Mouse (Mus musculus) T-helper 2 cell (primary cell): ENCODE data around the gene Vrtn.

Source experiments
- in situ Hi-C: fragments of 300-600 bp; cut with MboI, MseI; formaldehyde crosslinking; loops from one replicate; pipeline ENCODE4 v1.15.1; 2025; ENCODE audit warnings: high pct_unique_total_duplicates

Gene Vrtn

DNA sequence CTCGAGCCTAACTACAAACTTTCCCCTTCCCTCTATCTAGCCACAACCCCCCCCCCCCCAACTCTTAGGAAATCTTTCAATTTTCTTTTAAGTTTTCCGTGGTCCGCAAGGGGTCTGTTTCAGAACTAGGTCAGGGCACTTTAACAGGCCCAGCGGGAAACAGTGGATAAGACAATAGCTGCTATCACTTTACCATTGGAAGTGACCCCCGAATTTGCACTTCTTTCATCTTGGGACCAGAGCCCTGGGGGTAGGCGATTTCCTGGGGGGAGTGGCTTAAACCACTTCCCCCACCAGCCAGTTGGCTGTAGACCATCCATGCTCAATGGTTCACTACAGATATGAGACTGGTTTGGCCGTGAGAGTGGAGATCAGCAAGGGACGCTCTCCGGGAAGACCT, at the start of gene Vrtn:
Gene Vrtn, plus strand, starts transcription at position 366 of the 400 bp plus-strand sequence.
- in situ Hi-C loops, result no loop called here

DNA sequence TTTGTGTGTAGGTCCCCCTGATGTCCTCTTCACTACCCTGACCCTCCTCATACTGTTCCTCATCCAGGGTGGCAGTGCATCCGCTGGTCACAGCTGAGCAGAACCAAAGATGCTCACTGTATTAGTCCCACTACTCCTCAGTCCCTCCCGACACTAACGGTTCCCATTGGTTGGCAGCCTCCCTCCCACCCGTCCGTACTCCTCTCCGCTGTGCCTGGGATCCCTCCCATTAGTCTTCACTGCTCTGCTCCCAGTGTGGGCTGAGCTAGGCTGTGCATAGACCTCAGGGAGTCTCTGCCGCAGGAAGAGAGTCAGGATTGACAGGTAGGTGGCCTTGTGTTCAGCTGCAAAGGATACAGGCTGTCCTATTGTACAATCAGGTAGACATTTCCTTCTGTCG, 42.5 kb upstream of the Vrtn start:
- in situ Hi-C loops, result no loop called here

DNA sequence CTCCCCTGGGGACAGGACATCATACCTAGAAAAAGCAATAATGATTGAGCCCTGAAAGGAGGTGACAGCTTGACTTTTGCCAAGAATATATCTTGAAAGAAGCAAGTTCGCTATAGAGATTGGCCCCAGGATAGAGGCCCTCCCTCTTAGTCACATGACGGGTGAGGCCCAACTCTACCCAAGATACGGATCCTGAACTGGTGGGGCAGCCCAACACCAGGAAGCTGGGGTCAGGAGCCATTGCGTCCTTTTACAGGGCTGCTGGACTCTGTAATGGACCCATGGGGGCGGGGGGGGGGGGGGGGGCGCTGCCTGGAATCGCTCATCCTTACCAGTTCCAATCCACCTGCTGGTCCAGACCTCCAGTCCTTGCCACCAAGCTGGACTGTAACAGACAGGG, 36.8 kb upstream of the Vrtn start:
- in situ Hi-C loops, result no loop called here

DNA sequence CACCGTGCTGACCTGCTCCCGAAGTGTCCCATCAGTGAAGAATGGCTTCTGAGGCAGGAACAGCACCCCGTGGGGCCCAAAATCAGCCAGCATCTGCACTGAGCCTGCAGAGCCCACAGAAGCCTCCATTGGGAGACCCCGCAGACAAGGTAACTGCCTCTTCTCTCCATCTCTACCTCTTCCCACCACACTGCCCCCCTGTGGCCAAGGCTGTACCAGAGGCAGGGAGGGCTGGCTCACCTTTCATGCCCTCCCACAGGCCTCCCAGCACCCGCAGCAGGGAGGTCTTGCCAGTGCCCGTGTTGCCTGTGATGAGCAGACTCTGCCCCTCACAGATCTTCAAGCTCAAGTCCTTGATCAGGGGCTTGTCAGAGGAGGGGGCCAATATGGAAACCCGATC, 35.0 kb upstream of the Vrtn start:
- in situ Hi-C loops, result no loop called here

DNA sequence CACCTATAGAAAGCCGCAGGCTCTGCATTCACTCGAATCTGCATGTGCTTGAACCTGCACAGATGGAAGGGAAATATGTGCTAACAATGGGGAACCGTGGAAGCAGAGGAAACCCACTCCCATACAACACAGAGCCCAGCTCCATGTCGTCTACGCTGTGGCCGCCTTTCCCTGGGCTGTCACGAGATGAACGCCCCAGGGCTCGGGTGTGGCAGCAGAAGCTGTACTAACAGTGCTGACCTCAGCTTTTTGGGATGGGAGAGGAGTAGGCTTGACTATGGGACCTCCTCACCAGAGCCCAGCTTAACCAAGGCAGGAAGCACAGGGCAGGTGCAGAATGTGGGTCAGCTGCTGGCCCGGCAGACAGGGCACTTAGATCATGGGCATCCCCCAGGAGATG, 29.1 kb upstream of the Vrtn start:
- in situ Hi-C loops, result no loop called here

DNA sequence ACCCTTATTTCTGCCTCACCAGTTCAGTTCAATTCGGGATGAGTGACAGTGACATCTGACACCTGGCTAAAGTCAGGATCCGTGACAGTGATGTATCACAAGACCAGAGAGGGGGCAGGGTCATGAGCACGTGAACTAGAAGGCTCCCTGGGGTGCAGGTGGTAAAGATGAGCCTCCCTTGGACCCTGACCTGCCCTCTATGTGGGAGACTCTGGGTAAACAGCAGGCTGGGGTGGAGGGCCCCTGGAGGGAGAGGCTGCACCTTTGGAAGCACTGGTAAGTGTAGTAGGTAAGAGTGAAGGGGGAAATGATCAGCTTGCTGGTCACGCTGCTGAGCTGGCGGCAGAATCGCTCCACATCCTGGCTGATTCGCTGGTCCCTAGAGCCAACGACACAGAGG, 28.3 kb upstream of the Vrtn start:
- in situ Hi-C loops, result no loop called here

DNA sequence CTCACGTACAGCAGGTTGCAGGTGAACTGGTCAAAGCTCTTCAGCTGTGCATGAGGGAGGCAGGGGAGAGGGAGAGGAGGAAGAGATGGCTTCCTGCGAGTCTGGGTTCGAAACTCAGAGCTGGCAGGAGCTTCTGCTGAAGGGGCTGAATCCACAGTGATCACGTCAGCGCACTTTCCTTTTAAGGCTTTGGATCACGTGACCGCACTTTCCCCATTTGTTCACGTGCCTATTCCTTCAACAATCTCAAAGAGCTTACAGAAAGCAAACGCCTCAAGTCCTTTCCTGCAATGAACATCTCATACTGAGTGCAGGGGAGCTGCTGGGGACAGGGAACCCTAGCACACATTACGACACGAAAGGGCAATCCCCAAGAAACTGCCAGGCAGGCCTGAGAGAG, 26.8 kb upstream of the Vrtn start:
- in situ Hi-C loops, result no loop called here

DNA sequence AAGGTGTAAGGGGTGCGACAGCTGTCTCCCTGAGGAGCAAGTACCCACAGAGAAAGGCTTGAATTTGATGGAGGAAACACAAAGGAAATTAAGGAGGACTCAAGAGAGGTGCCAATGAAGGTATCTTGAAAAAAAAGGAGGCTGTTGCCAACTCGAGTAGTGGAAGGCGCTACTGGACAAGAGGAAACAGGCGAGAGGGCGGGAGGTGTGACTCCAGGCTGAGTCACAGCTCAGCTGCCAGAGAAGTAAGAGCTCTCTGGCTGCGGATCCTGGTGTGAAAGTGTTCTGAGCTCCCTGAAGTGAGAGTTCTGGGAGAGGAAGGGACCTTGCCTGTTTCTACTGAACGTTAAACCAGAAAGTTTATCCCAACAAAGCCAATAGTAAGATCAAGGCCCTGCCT, 26.3 kb upstream of the Vrtn start:
- in situ Hi-C loops, result no loop called here

DNA sequence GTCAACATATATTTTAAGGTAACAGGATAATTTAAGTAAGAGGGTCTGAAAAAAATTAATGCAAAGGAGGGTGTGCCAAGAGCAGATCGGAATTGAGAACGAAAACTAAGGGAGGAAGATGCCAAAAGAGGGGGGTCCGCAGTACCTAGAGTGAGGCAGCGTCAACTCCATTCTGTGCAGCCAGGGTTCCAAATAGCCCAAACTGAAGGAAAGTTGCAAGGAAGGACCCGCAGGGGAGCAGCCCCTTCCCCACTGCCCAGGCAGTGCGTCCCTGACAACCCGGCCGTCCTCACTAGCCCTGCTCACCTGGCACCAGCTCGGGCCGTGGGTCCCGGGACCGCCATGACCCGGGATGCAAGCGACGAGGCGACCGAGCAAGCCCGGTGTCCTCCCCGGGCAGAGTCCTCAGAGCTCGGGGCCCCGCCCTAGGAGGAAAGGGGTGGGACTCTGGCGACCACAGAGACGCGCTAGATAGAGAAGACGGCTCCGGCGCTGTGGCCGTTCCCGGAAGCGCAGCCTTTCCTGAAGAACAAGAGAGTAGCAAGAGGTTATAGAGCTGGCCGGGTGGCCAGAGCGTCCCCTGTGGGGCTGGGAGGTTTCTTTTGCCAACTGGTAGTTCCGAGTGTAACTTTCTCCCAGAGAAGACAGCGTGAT, 23.7 kb upstream of the Vrtn start, which contains the start of gene Abcd4:
Gene Abcd4, minus strand, starts transcription at position 437 of the 654 bp plus-strand sequence.
- in situ Hi-C loops, result no loop called here

DNA sequence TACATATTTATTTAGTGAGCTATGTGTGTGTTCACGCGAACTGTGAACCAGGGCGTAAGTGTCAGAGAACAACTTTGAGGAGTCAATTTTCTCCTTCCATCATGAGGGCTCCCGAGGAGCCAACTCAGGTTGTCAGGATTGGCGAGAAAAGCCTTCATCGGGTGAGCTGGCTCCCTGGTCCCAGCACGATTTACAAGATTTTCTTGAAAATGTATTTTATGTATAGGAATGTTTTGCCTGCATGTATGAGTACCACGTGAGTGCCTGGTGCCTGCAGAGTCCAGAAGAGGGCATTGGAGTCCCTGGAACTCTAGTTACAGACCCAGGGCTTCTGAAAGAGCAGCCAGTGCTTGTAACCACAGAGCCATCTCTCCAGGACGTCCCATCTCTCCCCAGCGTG, 23.2 kb upstream of the Vrtn start:
- in situ Hi-C loops, result no loop called here

DNA sequence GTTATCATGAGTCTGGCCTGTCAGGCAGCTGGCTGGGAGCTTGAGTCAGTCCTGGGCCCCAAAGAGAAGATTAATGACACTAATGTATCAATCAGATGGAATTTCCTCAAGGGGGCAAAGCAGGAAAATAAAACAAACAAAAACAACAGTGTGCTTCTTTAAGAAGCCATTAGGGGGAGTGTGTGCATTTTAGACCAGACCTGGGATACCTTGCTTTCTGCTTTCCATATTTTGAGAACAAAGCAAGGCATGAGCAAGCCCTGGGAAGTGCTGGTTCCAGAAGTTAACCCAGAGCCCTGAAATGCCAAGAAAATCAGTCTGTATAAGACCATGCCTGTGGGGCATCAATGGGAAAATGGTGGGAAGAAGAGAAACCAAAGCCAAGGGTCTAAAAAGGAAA, 19.8 kb upstream of the Vrtn start:
- in situ Hi-C loops, result no loop called here

DNA sequence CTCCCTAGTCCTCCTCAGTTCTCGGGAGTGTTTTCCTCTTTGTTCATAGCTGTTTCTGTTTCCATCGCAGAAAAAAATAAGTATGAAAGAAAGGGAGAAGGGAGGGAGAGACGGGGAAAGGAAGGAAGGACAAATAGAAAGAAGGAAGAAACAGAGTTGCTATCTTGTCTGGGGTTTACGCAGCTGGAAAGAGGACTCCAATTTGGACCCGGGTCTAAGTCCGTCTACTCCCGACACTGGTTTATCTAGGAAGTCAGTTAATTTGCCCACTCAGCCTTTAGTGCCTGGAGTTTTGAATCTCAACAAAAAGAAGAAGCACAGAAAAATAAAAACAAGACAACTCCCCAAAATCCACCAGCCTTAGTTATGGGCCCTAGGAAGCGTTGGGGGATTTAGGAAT, 16.2 kb upstream of the Vrtn start:
- in situ Hi-C loops, result no loop called here

DNA sequence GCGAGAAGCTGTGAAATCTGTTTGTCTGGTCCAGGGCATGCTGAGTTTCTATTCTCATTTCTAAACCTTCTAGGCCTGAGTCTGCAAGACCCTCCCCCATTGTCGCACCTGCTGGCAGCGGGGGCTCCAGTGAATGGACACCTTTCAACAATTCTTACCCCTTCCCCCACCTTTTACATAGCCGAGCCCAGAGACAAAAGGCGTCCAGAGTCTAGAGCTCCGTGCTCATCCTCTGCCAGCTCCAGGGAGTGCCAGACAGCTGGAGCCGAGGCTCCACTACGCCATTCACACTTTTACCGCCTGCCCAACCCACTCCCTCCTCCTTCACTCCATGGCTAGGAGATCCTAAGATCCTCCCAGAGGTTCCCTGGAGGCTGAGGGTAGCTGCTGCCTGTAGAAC, 15.7 kb upstream of the Vrtn start:
- in situ Hi-C loops, result no loop called here

DNA sequence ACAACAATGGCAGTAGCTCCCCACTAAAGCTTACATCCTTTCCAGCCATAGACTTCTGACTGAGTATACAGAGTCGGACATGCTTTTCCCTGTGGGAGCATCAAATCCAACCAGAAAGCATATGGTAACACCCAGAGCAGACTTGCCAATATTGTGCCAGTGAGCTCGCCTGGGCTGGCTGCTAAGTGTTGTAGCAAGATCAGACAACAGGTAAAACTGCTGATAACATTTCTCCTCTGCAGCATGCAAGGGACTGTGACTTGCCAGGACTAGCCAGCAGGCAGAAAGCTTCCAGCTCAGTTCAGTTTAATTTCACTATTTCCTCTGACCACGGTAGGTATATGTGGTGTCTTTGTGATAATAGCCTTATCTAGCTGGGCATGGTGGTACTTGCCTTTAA, 9.0 kb upstream of the Vrtn start:
- in situ Hi-C loops, result no loop called here

DNA sequence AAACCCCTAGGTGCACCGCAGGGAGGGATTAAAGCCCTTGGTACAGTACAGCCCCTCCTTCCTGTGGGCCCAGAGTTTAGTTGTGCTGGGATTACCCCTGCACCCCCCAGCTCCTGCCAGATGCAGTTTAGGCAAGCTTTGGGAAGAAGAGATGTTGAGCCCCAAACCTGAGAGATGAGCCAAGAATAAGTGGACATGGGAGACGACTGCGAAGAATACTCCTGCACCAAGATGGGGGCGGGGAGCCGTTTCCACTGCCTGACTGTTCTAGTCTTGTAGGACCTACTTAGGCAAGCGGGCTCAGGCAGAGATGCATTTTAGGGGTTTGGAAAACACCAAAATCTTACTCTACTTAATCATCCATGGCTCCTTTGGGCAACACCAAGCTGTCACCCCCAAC, 566 bp upstream of the Vrtn start:
- in situ Hi-C loops, result no loop called here

DNA sequence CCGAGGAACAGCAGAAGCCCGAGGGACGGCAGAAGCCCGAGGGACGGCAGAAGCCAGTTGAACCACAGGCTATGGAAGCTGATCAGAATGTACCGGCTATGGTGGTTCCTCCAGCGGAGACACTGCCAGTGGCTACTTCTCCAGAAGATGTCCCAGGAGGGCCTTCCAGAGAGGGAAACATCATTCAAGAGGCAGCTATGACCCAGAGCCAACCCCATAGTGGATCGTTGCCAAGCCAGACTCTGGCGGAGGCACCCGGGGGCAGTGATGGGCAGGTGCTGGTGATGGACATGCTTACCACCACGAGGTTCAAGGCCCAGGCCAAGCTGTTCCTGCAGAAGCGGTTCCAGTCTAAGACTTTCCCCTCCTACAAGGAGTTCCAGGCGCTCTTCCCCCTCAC, 9.4 kb downstream of the Vrtn start:
- in situ Hi-C loops, result no loop called here

DNA sequence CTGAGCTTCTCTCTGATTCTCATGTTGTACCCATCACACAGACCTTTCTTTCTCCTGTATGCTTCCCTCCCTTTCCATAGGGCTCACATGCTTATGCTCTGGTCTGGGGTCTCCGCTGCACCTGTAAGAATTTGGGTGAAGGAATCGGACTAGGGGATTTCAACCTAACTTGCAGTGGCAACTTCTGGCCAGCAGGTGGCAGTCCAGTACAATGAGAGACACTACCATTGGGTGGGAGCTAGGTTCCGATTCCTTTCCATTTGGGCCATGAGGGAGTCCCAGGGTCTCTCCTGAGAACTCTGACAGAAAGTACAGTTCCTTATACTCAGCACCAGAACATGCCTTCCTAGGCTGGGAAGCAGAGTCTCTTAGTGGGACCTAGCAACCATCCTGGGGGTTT, 13.1 kb downstream of the Vrtn start:
- in situ Hi-C loops, result no loop called here

DNA sequence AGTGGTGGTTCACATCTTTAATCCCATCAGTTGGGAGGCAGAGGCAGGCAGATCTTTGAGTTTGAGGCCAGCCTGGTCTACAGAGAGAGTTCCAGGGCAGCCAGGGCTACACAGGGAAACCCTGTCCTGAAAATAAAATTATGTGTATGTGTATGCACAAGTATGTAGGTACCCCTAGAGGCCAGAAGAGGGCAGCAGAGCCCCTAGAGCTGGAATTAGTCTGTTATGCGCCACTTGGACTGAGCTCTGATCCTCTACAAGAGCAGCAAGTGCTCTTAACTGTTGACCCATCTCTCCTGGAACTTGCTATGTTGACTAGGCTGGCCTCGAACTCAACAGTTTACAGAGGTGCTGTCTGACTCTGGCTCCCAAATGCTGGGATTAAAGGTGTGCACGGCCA, 29.7 kb downstream of the Vrtn start:
- in situ Hi-C loops, result no loop called here

DNA sequence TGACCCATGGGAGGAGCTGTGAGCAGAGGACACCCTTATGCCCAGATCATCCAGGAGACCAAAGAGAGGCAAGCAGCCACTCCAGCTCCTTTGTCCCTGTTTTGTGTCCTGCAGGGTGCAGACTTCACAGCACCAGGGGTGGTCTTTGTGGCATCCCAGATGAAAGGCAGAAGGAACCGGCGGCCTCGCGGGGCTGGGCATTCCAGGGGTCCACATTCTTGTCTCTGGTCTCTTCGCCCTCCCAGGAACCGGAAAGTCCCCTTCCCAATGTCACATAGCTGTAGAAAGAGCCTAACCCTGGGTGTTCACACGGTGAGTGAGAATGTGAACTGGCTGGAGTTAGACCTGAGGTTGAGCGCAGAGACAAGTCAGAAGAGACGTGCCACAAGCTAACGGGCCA, 30.8 kb downstream of the Vrtn start:
- in situ Hi-C loops, result no loop called here

DNA sequence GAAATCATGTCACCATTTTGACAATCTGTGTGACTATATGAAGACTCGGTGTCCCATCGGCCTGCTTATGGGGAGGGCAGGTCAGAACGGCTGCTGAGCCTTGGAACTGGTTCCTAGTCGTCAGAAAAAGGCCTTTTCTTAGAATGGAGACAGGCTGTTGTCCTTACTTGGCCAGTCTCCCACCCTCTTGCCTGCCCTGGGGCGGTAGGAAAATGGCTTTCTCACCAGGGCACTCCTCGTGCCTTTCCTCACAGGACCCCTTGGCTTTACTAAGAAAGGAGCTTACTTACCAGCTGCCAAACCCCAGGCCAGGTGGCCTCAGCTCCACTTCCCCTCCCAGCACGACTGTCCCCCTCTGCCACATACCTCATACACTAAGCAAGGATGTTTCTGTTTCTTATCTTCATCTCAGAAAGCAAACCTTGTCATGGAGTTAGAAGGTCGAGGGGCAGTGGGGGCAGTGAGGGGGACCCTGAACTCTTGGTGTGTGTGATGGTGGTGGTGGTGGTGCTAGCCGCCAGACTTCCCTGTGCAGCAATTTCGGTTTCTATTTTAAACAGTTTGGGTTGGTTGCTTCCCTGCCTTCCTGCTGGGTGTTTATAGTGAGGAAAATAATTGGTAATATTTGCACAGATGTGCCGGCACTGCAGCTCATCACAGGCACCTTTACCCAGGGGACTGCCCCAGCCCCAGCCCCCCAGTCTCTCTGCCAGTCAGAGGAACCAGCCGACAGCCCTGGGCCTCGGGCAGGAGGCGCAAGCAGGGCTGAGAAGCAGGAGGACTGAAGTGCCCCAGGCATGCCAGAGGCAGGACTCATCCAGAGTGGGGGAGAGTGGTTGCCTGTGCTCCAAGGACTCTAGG, 34.1 kb downstream of the Vrtn start:
- in situ Hi-C loops, result no loop called here

DNA sequence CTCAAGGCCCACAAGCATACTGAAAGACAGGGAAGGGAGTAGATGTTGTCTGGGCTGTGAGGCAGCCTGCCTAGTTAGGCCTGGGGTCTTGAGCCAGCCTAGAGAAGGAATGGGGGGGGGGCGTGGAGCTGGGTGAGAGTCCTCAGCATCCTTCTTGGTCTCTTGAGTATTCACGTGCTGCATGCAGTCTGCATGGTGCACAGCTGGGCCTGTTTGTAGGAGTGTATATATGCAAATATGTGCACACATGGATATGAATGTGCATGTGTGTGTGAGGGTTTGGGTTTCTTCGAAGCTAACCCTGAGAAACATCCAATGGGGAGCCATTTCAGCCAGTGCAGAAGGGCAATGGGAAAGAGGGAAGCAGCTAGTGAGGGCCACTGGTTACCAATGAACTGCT, 35.2 kb downstream of the Vrtn start:
- in situ Hi-C loops, result no loop called here

DNA sequence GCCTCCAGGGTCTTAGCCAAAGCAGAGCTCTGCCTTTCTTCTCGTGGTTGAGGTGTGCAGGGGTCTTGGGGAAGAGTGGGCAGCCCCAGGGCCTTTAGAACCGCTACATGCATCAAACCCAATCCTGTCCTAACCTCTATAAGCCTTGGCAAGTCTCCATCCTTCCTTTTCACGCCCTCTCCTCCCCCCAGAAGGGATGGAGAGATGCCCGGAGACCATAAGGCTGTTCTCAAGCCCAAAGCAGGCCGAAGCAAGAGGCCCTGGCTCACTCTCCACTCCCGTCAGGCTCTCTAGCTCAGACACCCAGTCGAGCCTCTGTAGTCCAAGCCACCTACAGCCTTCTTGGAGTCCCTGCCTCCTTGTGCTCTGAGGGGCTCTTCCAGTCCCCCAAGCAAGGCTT, 43.8 kb downstream of the Vrtn start:
- in situ Hi-C loops, result no loop called here

DNA sequence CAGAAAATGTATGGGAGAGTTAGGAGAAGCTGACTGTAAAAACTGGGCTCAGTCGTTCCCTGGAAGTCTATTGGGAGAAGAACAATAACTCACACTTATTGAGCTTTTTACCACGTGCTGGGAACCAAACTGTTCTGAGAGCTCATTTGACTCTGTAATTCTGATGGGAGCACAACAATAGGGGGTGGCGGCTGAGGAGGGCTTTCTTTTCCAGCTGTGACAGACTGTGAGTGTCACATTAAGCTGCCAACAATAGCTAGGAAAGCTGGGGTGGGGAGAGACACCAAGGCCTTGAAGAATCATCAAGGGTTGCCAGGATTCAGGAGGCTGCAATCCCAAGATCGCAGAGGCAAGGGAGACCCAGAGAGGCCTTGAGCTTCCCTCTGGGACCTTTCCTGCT, 45.4 kb downstream of the Vrtn start:
- in situ Hi-C loops, result no loop called here
